Mouse (Mus musculus) lung, postnatal 0 days (tissue): ENCODE measurements at regions not wholly inside any gene's neighbourhood (a gene's known extent, or its start where the extent isn't known, plus 50 kb on each side); places are given as distances from the start of the nearest gene placed in this dataset.

Experiments used
- CTCF ChIP-seq: IDR thresholded peaks from 2 replicates; pipeline ENCODE4 v1.5.1; 2016; ENCODE audit warnings: antibody characterized with exemption, mild to moderate bottlenecking
- EP300 ChIP-seq: IDR thresholded peaks from 2 replicates; pipeline ENCODE4 v1.6.1; 2016; ENCODE audit warnings: antibody characterized with exemption, mild to moderate bottlenecking, control low read depth

GRCm38 (mm10) chr9:62613053-62613452 lies 64.6 kb upstream of the Itga11 start:
- TF ChIP-seq CTCF, result no peak
- no peak for TF ChIP-seq EP300
